Mouse (Mus musculus) heart, postnatal 36 days (tissue): ENCODE measurements around the gene Bcl3. TPM values are rescaled to one million over a fixed set of nuclear protein-coding genes. Genes with fewer than 3 reads are reported as not detected.
A peak's percentile ranks its signal among the peaks of the same experiment; 100 is the strongest.

Source experiments
- DNase-seq, 2 experiments: peaks; one replicate each; pipeline ENCODE4 v3.0.0; 2021 to 2022
- intact Hi-C: fragments of 180-260 bp; cut with DNase I; formaldehyde crosslinking; loops from one replicate; pipeline ENCODE4 v1.15.1; 2025
- total RNA-seq, 2 experiments: library from RNA; stranded (reverse); gene quantifications; 2 replicates each; pipeline ENCODE4 v1.2.3; 2021

The Bcl3 gene
- total RNA-seq, 2 experiments from 2014 or later: 3.5 TPM

GRCm38 (mm10) chr7:19778645-19779044 is 43.9 kb downstream of the Bcl3 start:
- DNase-seq: no peak
- intact Hi-C loops: no loop called here

DNA sequence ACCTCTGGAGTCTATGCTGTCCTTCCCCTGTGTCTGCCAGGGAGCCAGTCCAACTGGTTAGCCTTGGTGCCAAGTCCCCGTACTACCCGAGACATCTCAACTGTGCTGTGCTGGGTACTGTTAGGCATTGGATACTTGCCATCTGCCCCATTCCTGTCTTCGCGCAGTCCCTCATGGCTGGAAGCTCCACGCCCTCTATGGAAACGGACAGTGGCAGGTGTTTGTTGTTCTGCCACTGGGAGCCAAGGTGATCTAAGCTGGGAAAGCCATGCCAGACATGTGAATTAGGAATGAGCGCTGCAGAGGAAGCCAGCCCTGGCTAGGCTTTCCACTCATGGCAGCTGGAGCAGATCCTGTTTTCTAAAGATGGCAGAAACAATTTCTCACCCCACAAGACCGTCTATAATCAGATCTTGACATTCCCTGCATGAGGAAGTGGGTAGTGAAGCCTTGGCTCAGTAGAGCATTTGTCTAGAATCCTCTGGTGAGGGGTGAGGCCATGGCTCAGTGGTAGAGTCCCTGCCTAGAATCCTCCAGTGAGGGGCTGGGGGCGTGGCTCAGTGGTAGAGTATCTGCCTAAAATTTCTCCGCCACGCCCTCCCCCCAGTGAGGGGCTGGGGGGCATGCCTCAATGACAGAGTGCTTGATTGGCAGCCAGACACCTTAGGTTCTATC is 45.4 kb downstream of the Bcl3 start:
- intact Hi-C loops: no loop called here

DNA sequence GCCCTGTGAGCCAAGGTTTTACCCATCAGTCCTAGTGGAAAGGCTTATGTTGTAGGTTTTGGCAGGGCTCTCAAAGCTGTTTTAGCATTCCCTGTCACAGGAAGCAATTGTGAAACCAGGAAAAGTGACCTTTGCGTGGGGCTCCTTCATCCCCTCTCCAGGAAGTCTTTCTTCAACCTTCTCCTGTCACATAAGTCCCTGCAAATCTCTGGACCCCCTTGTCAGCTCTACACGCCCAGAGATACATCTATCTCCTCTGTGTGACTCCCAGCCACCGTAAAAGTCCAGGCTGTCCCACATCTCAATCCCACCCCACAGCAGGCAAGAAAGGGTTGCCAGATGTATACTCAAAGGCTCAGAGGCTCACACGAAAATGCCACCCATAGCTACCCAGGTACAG is 50.9 kb downstream of the Bcl3 start:
- intact Hi-C loops: no loop called here
- no peak for DNase-seq

More for the DNA sequence above, 45.4 kb downstream of the Bcl3 start:
- peak in 1 of 2 experiments; percentile 36 for DNase-seq

DNA sequence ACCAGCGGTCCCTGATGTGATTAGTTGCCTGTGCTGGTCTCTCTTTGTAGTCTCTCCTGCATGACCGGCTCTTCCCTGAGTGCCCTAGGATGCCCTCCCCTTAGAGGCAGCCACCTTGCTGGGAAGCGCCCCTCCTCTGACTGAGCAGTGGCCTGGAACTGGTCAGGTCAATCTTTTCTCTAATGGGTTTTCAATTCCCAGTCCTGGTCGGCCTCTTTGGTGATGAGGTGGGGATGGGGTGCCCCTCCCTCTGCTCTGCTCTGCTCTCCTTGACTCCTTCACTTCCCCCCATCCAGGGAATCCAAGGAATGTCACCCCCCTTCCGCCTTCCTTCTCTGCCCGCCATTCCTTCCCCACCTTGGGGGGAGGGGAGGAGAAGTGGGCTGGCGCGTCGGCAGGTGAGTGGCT is 51.6 kb downstream of the Bcl3 start, which contains the start of gene Bcam:
Gene Bcam, minus strand, starts transcription at position 33 of the 408 bp plus-strand sequence.
- DNase-seq: no peak
- intact Hi-C loops: no loop called here

DNA sequence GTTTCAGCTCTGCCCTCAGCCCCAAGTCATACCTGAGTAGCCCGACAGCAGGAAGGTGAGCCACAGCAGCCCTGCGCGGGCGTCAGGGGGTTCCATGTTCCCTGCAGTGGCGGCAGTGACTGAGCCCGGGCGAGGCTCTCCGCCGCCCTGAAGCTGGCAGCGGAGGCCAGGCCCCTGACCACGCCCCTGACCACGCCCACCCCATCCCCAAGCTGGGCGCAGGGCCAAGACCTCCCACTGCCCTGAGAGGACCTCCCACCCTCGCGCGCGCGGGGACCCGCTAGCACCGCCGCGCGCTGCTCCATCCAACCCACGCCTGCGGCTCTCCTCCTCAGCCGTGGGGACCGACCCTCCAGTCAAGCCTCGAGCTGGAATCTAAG is 52.2 kb downstream of the Bcl3 start:
- peak; percentile 90 to 94 for DNase-seq
- intact Hi-C loops: no loop called here

GRCm38 (mm10) chr7:19769434-19770374 is 52.9 kb downstream of the Bcl3 start:
- DNase-seq: no peak
- intact Hi-C loops: no loop called here

- no peak for DNase-seq
- intact Hi-C loops: no loop called here
Observed at GRCm38 (mm10) chr7:19769001-19769400, 53.6 kb downstream of the Bcl3 start.

DNA sequence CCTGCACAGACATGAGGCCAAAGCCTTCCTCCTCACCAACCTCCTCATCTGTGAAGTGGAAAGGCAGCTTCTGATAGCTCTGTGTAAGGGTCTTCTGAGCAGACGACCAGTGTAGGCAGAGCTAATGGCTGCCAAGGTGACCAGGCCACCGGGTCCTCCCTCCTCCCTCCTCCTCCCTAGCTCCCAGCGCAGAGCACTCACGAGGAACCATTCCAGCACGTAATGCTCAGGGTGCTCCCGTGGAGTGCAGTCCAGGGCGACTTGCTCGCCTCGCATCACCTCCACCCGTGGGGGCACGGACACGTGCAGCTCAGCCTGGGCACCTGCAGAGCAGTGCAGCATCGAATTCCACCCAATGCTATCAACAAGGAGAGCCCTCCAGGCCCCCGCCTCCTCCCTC is 54.3 kb downstream of the Bcl3 start:
- DNase-seq: no peak
- intact Hi-C loops: loop anchor here (1.0 kb wide), 1 partner anchor 10 kb away; no protein-coding TSS in a partner anchor

- DNase-seq: no peak
- intact Hi-C loops: no loop called here
Observed at GRCm38 (mm10) chr7:19764581-19764980, 58.0 kb downstream of the Bcl3 start.

GRCm38 (mm10) chr7:19763829-19764477 is 58.6 kb downstream of the Bcl3 start:
- DNase-seq: no peak
- intact Hi-C loops: no loop called here

DNA sequence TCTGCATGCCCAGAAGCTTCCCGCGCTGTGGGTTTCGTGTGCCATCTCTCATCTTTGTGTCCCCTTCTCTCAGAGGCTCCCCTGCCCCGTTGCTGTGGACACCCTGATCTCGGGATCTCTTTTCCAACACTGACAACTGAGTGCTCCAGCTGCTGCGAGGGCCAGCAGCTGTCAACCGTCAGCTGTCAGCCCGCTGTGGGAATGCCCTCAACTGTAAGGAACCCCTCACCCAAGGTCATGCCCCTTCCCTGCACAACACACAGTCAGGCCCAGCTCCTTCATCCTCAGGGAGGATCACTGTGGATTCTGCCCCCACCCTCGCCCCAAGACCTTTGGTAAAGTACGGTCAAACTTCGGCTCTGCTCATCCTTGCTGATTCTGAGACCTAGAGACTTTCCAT is 60.3 kb downstream of the Bcl3 start:
- no peak for DNase-seq
- intact Hi-C loops: no loop called here

DNA sequence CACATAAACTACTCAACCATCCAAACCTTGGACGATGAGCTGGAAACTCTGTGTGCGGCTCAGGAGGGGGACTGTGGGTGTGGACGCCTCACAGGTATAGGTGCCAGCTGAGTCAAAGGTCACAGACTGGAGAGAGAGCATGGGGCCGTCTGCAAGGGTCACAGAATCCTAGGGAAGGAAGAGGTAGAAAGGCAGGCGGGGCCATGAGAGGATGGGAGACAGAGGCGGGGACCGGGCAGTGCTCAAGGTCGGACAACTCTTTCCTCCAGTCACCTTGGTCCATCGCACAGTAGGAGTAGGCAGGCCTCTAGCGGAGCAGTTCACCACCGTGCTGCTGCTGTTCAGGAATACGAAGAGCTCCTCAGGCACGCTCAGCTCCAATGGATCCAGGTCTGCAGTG is 62.5 kb downstream of the Bcl3 start:
- DNase-seq: no peak
- intact Hi-C loops: no loop called here

DNA sequence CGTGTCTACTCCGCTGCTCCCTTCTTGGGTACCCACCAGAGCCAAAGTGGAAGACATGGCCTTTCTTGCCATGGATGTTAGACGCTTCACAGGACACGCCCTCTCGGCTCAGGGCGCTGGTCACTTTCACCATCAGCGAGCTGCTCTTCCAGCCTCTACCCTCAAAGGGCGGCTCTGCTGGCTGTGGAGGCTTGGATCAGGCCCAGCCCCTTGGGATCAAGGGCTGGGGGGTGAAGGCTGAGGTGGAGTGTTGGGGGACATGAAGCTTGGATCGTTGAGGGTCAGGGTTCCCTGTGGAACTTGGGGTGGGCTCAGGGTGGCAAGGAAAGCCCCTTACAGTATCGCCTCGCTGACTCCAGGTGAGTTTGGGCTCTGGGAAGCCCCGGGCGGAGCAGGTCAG is 63.9 kb downstream of the Bcl3 start:
- intact Hi-C loops: loop anchor here (1.0 kb wide), 1 partner anchor 10 kb away; no protein-coding TSS in a partner anchor
- DNase-seq: no peak

Other genes with a start within 250 kb of the Bcl3 start
- under 1 TPM in 1 of 2 experiments, not detected in 1; 0.50 TPM for gene Zfp296, start 245.5 kb downstream of the Bcl3 start, total RNA-seq
- 10 to 100 TPM; 44.1 to 47.8 TPM for gene Gemin7, start 245.2 kb downstream of the Bcl3 start, total RNA-seq
- 10 to 100 TPM; 16.0 to 16.8 TPM for gene Clasrp, start 218.3 kb downstream of the Bcl3 start, total RNA-seq
- 1 to 10 TPM; 5.7 to 8.9 TPM for gene Relb, start 193.3 kb downstream of the Bcl3 start, total RNA-seq
- gene Clptm1, start 157.7 kb downstream of the Bcl3 start, total RNA-seq: 10 to 100 TPM; 76.4 to 84.1 TPM
- gene Apoc2, start 144.8 kb downstream of the Bcl3 start, total RNA-seq: not detected
- gene Gm44805, start 141.3 kb downstream of the Bcl3 start, total RNA-seq: not detected
- gene Apoc4, start 141.3 kb downstream of the Bcl3 start, total RNA-seq: not detected
- 1 to 10 TPM; 1.2 to 3.3 TPM for gene Apoc1, start 130.1 kb downstream of the Bcl3 start, total RNA-seq
- 100 to 1,000 TPM; 308 to 344 TPM for gene Apoe, start 123.6 kb downstream of the Bcl3 start, total RNA-seq
- 100 to 1,000 TPM in 1 of 2 experiments, 10 to 100 TPM in 1; 97.7 to 102 TPM for gene Tomm40, start 107.3 kb downstream of the Bcl3 start, total RNA-seq
- 10 to 100 TPM; 33.2 to 41.7 TPM for gene Nectin2, start 72.3 kb downstream of the Bcl3 start, total RNA-seq
- gene Bcam, start 51.8 kb downstream of the Bcl3 start, total RNA-seq: 100 to 1,000 TPM; 210 to 232 TPM
- under 1 TPM; 0.75 to 0.81 TPM for gene Cblc, start 26.0 kb downstream of the Bcl3 start, total RNA-seq
- gene Gm19345, start 29.2 kb upstream of the Bcl3 start, total RNA-seq: not detected
- under 1 TPM in 1 of 2 experiments, not detected in 1; 0.69 TPM for gene Ceacam16, start 38.5 kb upstream of the Bcl3 start, total RNA-seq
- not detected for gene Ceacam19, start 65.2 kb upstream of the Bcl3 start, total RNA-seq
- 10 to 100 TPM; 19.8 to 25.0 TPM for gene Pvr, start 98.4 kb upstream of the Bcl3 start, total RNA-seq
- gene Igsf23, start 128.0 kb upstream of the Bcl3 start, total RNA-seq: 1 to 10 TPM; 1.4 TPM
- not detected for gene Ceacam20, start 142.6 kb upstream of the Bcl3 start, total RNA-seq
- gene Nlrp9b, start 168.7 kb upstream of the Bcl3 start, total RNA-seq: not detected